Mouse (Mus musculus) heart, postnatal 0 days (tissue): ENCODE measurements at regions not wholly inside any gene's neighbourhood (a gene's known extent, or its start where the extent isn't known, plus 50 kb on each side); places are given as distances from the start of the nearest gene placed in this dataset.
"Not testable (repeated sequence)": the region's sequence is repeated elsewhere in the genome, so short reads cannot be mapped to it uniquely, and the experiment has no call there.

Experiments
- ATAC-seq: fragments of 200-750 bp; cut with Nextera tagmentation; 2 replicates; pipeline ENCODE4 v1.8.0; 2017; ENCODE audit warnings: low read depth, moderate number of reproducible peaks, moderate library complexity; ENCODE audit not compliant: insufficient read depth
- DNase-seq: peaks from one replicate; pipeline ENCODE4 v3.0.0-alpha.2; 2016; ENCODE audit warnings: low spot score
- H3K27ac ChIP-seq: fragments of 300-500 bp; sonication (generic); 2 replicates; pipeline ENCODE4 v1.5.1; 2014; ENCODE audit warnings: low read depth, mild to moderate bottlenecking
- H3K27me3 ChIP-seq: fragments of 300-500 bp; sonication (generic); 2 replicates; pipeline ENCODE4 v1.6.1; 2014; ENCODE audit warnings: low read length, mixed read lengths; ENCODE audit not compliant: control insufficient read depth, insufficient read depth
- H3K36me3 ChIP-seq: fragments of 300-500 bp; sonication (generic); replicated peaks from 2 replicates; pipeline ENCODE4 v1.6.1; 2014; ENCODE audit warnings: low read length, mixed read lengths; ENCODE audit not compliant: control insufficient read depth, insufficient read depth
- H3K4me1 ChIP-seq: fragments of 300-500 bp; sonication (generic); 2 replicates; pipeline ENCODE4 v1.6.1; 2014; ENCODE audit warnings: antibody characterized with exemption; ENCODE audit not compliant: control insufficient read depth, insufficient read depth
- H3K4me2 ChIP-seq: fragments of 300-500 bp; sonication (generic); 2 replicates; pipeline ENCODE4 v1.6.1; 2014; ENCODE audit warnings: low read depth, mild to moderate bottlenecking, low read length, moderate library complexity
- H3K4me3 ChIP-seq: fragments of 300-500 bp; sonication (generic); 2 replicates; pipeline ENCODE4 v1.5.1; 2014; ENCODE audit warnings: low read depth, low read length
- H3K9ac ChIP-seq: fragments of 300-500 bp; sonication (generic); replicated peaks from 2 replicates; pipeline ENCODE4 v1.6.1; 2014; ENCODE audit warnings: low read depth, low read length, mixed read lengths
- H3K9me3 ChIP-seq: fragments of 300-500 bp; sonication (generic); replicated peaks from 2 replicates; pipeline ENCODE4 v1.6.1; 2016; ENCODE audit warnings: low read length; ENCODE audit not compliant: control insufficient read depth
- CTCF ChIP-seq: IDR thresholded peaks from 2 replicates; pipeline ENCODE4 v1.5.1; 2016; ENCODE audit warnings: antibody characterized with exemption, control low read depth, low read depth
- EP300 ChIP-seq: IDR thresholded peaks from 2 replicates; pipeline ENCODE4 v1.6.1; 2016; ENCODE audit warnings: antibody characterized with exemption, low read depth
- WGBS: fragments of 180-500 bp; shearing (Covaris S2); extraction: QIAGEN DNeasy Blood & Tissue Kit; methylation state at CpG from one replicate; pipeline ENCODE4 v1.1.7; 2014; 5-methylcytosine and 5-hydroxymethylcytosine counted together

DNA sequence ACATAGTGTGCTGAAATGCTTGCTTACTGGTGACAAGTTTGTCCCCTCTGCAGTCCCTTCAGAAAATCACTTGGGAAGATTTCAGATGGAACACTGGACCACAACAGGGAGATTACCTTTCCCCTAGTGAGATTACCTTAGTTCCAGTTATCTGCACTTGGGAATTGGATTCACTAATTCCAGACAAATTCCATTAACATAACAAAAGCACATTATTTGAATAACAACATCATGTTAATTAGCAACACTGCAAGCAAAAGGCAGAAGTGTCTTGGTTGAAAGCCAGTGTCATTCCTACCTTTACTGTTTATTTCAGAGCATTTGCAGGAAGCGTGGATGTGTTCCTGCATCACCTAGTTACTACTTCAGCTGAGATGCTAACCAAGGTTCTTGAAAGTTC, 355.6 kb downstream of the Impad1 start:
- no peak for DNase-seq
- Histone ChIP-seq H3K36me3 (no peaks in the 10 kb centered on the region), H3K27me3 (no peaks in the 10 kb centered on the region), H3K4me3 (no peak overlapping the region), H3K4me2 (no peak overlapping the region), H3K4me1 (no peaks in the 10 kb centered on the region), H3K9ac (no peak overlapping the region), H3K27ac (no peak overlapping the region), H3K9me3 (no peaks in the 10 kb centered on the region)
- whole genome bisulfite sequencing = 69% methylated on average over 1 of the region's 1 CpGs
- no peak for ATAC-seq
- TF ChIP-seq CTCF (no peak), EP300 (no peak)

DNA sequence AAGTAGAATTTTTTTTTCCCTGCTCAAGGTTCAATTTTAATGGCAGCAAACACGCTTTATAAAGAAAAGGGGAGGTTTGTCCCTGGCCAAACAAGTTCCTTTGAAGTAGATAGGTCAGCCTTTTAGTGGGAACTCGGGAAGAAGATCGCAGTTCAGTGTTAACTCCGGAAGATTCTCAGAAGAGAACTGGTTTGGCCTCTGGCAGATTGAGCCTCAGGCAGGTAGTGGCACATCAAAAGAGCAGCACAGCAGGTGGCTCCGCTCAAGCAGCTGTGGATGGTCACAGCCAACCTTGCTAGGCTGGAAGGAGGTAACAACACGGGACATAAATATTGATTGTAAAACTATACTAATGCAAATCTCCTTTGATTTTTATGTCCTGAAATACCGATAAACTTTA, 347.2 kb upstream of the Sdr16c6 start:
- not testable (repeated sequence) for H3K9ac ChIP-seq, ATAC-seq, H3K4me3 ChIP-seq, H3K27me3 ChIP-seq, H3K4me1 ChIP-seq, H3K4me2 ChIP-seq, H3K27ac ChIP-seq, H3K9me3 ChIP-seq, H3K36me3 ChIP-seq, DNase-seq
- 34% methylated on average over 7 of the region's 7 CpGs for WGBS

DNA sequence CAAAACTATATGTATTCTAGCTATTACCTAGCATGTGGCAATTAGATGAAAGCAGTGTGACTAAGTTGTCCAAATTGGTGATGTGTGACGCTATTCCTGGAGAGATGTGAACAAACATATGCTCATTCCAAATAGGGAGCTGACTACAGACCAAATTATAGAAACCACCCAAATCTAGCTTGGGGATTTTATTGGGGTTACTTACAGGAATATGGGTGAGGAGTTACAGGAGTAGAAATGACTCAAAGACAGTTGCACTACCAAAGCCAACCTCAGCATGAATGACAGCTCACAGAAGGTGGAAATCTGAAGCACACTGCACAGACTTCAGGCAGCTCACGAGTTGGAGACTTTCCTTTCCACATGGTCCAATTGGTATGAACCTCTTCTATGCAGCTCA, 326.5 kb upstream of the Sdr16c6 start:
- no peak for ATAC-seq
- Histone ChIP-seq H3K27me3 (no peaks in the 10 kb centered on the region), H3K4me3 (no peak overlapping the region), H3K4me2 (no peak overlapping the region), H3K9ac (no peak overlapping the region), H3K9me3 (no peaks in the 10 kb centered on the region), H3K4me1 (no peaks in the 10 kb centered on the region), H3K36me3 (no peaks in the 10 kb centered on the region), H3K27ac (no peak overlapping the region)
- DNase-seq = no peak
- WGBS = 48% methylated on average over 2 of the region's 2 CpGs
- TF ChIP-seq CTCF (no peak), EP300 (no peak)

DNA sequence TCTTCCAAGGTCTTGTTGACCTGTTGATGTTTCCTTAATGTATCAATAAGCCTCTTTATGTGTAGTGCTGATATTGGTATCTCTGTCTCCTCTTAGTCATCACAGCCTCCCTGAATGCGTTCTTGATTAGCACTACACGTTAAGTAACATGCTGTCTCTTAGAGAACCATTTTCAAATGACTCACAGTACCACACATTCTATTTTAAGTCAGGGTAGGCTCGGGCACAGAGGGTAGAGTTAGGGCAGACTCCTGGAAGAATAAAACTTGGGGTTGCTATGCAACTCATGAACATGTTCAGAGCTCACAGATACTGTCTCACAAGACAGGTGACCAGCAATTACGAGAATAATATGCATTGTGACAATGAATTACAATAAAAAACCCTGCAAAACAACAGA, 320.1 kb upstream of the Sdr16c6 start:
- Histone ChIP-seq H3K36me3 (no peaks in the 10 kb centered on the region), H3K4me2 (no peak overlapping the region), H3K4me3 (no peak overlapping the region), H3K9me3 (no peaks in the 10 kb centered on the region), H3K9ac (no peak overlapping the region), H3K27ac (no peak overlapping the region), H3K27me3 (no peaks in the 10 kb centered on the region), H3K4me1 (no peaks in the 10 kb centered on the region)
- WGBS = 46% methylated on average over 4 of the region's 4 CpGs
- no peak for ATAC-seq
- DNase-seq = no peak
- TF ChIP-seq EP300 = no peak

DNA sequence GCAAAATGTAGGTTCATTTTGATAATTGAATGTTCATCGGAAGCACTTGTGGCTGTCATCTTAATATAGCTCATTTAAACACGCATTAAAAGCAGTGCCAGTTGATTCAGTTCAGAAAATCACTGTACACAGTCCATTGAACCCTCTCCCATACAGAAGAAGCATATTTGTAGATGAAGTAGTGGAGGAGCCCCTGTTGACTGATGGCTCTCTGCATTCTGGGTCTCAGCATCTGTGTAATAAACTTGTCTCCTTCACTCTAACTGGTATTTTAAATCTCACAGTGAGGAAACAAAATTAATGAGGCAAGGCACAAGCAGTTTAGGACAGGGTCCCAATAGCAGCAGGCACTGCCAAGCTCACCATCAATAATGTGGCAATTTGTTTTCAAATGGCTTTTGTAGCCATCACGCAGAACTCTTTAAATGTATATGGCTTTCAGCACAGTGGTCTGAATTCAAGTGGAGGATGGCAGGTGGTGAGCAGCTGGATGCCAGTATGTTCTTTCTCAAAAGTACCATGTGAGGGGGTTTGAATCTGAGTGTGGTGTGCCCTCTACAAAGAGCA, 302.8 kb upstream of the Sdr16c6 start:
- Histone ChIP-seq H3K27me3 (no peaks in the 10 kb centered on the region), H3K4me3 (no peak overlapping the region), H3K27ac (no peak overlapping the region), H3K9me3 (no peaks in the 10 kb centered on the region), H3K4me2 (no peak overlapping the region), H3K9ac (no peak overlapping the region), H3K4me1 (no peaks in the 10 kb centered on the region), H3K36me3 (no peaks in the 10 kb centered on the region)
- DNase-seq (no peak), ATAC-seq (no peak)
- 74% methylated on average over 3 of the region's 3 CpGs for WGBS
- TF ChIP-seq EP300 (no peak), CTCF (no peak)

DNA sequence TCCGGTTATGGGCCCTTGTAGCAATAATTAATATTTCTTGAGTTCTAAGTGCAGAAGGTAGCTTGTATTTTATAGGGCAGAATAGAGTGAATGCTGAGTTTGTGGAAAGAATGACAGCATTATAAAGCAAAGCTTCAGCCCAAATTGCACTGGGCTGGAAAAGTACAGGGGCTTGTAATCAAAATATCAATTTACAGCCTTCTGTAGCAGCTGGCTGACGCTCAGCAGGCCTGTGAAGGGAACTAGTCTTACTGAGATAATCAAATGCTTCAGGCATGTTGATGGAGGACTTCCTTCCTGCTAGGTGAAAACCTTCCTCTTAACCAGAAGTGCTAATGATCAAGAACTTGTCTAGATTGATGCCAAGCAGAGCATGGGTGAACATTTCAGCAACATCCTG, 257.9 kb upstream of the Sdr16c6 start:
- no peak for ATAC-seq
- WGBS = 42% methylated on average over 2 of the region's 2 CpGs
- no peak for TF ChIP-seq EP300
- TF ChIP-seq CTCF = no peak

More for the DNA sequence above, 257.9 kb upstream of the Sdr16c6 start:
- no peak overlapping the region for H3K4me3 ChIP-seq
- no peak for DNase-seq
- H3K27ac ChIP-seq = no peak overlapping the region
- no peak overlapping the region for H3K9ac ChIP-seq
- no peaks in the 10 kb centered on the region for H3K4me1 ChIP-seq
- H3K36me3 ChIP-seq = no peaks in the 10 kb centered on the region
- H3K9me3 ChIP-seq = no peaks in the 10 kb centered on the region
- no peaks in the 10 kb centered on the region for H3K27me3 ChIP-seq
- no peak overlapping the region for H3K4me2 ChIP-seq
